Mouse (Mus musculus) myocyte (in vitro differentiated cells): ENCODE results near the gene Prkca.

Experiments
- E2F4 ChIP-seq: IDR thresholded peaks from one replicate; pipeline ENCODE4 v1.6.1; 2011; ENCODE audit warnings: mild to moderate bottlenecking, control low read depth, moderate library complexity; ENCODE audit not compliant: insufficient read depth
- MYOD1 ChIP-seq, 3 experiments: IDR thresholded peaks; one replicate each; pipeline ENCODE4 v1.6.1; 2011; ENCODE audit warnings: control low read depth in 2 of 3, low read depth in 2 of 3, mild to moderate bottlenecking in 2 of 3, moderate library complexity in 1 of 3; ENCODE audit not compliant: insufficient read length in 2 of 3, control insufficient read depth in 1 of 3
- POLR2A ChIP-seq: IDR thresholded peaks from one replicate; pipeline ENCODE4 v1.6.1; 2011; ENCODE audit warnings: low read depth, mild to moderate bottlenecking, control low read depth, moderate library complexity; ENCODE audit not compliant: insufficient read length
- USF1 ChIP-seq: IDR thresholded peaks from one replicate; pipeline ENCODE4 v1.6.1; 2011; ENCODE audit warnings: low read depth, mild to moderate bottlenecking, control low read depth, moderate library complexity

DNA sequence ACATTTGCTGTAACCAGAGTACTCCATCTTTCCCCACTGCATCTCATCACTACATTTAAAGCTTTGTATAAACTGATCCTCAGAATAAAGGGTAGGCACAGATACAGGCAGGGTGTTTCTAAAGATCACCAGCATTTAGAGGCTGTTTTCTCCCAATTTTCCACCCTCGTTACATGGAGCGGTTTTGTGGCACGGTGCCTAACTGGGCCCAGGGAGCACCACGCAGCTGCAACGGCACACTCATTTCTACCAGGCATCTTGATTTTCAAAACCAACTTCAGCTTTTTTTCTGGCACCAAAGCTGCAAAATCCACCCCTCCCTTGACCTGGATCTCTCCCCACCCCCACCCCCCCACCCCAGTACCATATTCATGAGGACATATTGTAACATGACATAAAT, 117.5 kb downstream of the Prkca start:
- TF ChIP-seq E2F4 (no peak), USF1 (no peak), POLR2A (no peak), MYOD1 (IDR thresholded peaks at IDR 0.05; ENCODE audit: control insufficient read depth in 1 of 3, insufficient read length in 2 of 3, low read depth in 2 of 3) (no peak)
